Mouse (Mus musculus): ENCODE results near the gene Csf3.

GRCm38 (mm10) chr11:98699911-98700310, 1.2 kb upstream of the Csf3 start:
- no peak for TF ChIP-seq CEBPB (IDR thresholded peaks at IDR 0.05; ENCODE audit: insufficient read depth, poor library complexity, severe bottlenecking)
- no peak for TF ChIP-seq POLR2A (IDR thresholded peaks at IDR 0.05; ENCODE audit: insufficient read length, low read depth)
- no peak for TF ChIP-seq MAX (IDR thresholded peaks at IDR 0.05; ENCODE audit: low read depth)
